Mouse (Mus musculus): ENCODE data around the gene Gm11992. TPM values are rescaled to one million over a fixed set of nuclear protein-coding genes. Genes with fewer than 3 reads are reported as not detected.

Gm11992 gene
- total RNA-seq (2021) = 1 to 10 TPM in 1 of 2 experiments, under 1 TPM in 1; 0.28 to 1.3 TPM
- long read RNA-seq, experiment 1 = 0 reads
- long read RNA-seq, experiment 2 = 0 reads

DNA sequence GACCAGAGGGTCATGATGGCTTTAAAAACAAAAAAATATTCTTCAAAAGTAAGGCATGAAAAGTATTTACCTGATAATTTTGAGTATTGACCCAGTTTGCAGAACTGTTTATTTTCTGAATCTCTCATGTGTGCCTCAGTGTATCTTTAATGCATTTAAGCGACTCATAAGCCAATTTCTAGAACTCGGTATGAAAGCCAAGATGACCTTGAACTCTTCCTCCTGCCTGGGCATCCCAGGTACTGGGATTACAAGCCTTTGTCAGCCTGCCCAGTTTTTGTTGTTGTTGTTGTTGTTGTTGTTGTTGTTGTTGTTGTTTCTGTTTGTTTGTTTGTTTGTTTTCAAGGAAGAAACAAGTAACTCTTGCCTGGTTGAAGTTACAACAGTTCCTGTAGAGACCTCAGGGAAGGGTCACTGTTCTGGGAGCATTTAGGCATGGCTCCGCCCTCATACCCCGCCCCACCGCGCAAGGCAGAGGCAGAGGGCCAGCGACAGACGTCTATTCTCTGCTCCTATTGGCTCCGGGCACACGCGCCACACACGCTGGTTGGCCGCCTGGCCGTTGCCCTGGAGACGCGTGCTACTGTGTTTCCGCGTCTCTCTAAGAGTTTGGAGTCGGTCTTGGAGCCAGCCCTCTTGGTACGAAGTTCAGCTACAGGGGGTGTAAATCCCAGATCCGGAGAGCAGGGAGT, at the start of gene Gm11992:
Gene Gm11992 (plus strand): TSS at position 584 of the 692 bp plus-strand sequence.
- DNase-seq (ENCODE audit: low spot score in 2 of 2) = peak; percentile 68 to 70

GRCm38 (mm10) chr11:9008761-9009160, 39.6 kb upstream of the Gm11992 start:
- no peak for DNase-seq (ENCODE audit: low spot score in 2 of 2)

DNA sequence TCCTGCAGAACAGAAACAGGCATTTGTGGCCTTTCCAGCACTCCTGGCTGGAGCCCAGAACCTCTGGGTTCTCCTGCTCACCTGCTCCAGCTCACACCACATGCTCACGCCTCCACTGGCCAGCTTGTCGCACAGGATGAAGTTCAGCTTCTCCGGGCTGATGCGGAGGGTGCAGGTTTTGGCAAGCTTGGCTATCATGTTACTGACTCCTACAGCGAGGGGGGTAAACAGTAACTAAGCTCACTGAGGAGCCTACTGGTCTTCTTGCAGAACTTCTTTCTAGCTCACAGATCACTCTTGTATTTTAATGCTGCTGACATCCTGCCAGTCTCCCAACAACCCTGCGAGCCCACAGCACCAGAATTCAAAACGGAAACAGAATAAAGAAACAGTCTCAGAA, 38.0 kb upstream of the Gm11992 start:
- no peak for DNase-seq (ENCODE audit: low spot score in 2 of 2)

GRCm38 (mm10) chr11:9010853-9011339, 37.5 kb upstream of the Gm11992 start, which contains the start of gene Hus1:
TSS of gene Hus1 (minus strand) at chr11:9011191.
- peak; percentile 82 to 84 for DNase-seq (ENCODE audit: low spot score in 2 of 2)

- no peak for DNase-seq (ENCODE audit: low spot score in 2 of 2)
Measured at GRCm38 (mm10) chr11:9011348-9011747, 37.0 kb upstream of the Gm11992 start.

DNA sequence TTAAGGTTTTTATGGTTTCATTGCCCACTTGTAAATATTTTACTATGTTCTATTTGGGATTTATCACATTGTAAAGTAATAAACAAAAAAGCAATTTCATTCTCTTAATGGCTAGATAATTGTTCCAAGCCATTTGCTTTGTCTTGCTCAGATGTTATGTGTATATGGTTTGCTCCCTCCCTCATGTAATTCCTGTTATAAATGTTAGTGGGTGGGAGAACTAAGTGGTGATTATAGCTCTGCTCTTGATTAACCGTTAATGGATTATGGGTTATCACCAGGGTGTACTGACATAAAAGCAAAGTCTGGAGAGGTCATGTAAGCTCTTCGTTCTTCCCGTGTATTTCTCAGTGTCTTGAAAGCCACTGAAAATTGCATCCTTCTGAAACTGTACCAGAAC, 33.7 kb upstream of the Gm11992 start:
- no peak for DNase-seq (ENCODE audit: low spot score in 2 of 2)

DNA sequence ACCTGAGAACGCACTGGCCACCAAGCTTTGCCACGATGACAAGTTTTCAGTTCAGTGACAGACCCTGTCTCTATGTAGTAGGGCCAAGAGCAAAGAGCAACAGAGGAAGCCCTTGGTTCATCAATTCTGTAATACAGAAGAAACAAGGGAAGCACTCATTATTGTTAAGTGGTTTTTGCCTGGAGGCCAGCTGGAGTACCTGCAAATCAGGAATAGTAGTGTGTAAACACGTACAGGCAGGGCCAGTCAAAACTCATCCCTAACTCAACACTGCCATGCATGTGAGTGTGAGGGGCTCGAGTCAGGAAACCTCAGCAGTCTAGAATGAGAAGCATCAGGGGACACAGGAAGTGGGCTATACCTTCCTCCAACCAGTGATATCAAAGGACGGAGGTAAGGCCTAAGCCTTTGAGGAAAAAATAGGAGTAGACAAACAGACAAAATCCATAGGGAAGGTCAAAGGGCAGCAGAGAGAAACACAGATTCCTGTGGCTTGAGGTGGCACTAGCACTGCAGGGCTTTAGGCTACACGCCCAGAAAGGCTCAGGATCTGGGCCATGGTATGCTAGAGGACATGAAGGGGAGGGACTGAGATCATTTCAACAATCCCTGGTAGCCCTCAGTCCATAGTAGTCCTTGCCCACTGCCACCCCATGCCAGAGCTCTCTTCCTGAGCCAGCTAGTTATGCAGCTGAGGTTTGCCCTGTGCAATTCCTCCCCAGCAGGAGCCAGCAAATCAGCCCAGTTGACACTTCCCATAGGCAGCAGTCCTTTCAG, 29.7 kb upstream of the Gm11992 start:
- no peak for DNase-seq (ENCODE audit: low spot score in 2 of 2)

- no peak for DNase-seq (ENCODE audit: low spot score in 2 of 2)
Measured at GRCm38 (mm10) chr11:9020207-9020606, 28.2 kb upstream of the Gm11992 start.

- DNase-seq (ENCODE audit: low spot score in 2 of 2) = no peak
Measured at GRCm38 (mm10) chr11:9024782-9025181, 23.6 kb upstream of the Gm11992 start.

- DNase-seq (ENCODE audit: low spot score in 2 of 2) = no peak
Measured at GRCm38 (mm10) chr11:9025211-9025610, 23.2 kb upstream of the Gm11992 start.

GRCm38 (mm10) chr11:9031530-9031929, 16.9 kb upstream of the Gm11992 start:
- DNase-seq (ENCODE audit: low spot score in 2 of 2) = no peak

DNA sequence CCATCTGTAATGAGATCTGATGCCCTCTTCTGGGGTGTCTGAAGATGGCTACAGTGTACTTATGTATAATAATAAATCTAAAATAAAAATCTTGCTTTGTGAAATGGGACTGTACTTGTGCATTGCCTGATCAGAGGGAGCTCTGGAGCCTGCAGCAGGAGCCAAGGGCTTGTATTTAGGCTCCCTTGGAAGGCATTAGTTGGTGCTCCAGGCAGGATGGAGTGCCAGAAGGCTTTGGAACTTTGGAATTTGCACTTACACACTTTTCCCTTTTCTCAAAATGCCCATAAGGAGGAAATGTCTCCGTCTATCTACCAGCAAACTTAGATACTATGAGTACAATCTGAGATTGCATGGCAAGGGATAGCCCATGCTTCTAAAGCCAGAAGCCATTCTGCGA, 1.8 kb upstream of the Gm11992 start:
- no peak for DNase-seq (ENCODE audit: low spot score in 2 of 2)

DNA sequence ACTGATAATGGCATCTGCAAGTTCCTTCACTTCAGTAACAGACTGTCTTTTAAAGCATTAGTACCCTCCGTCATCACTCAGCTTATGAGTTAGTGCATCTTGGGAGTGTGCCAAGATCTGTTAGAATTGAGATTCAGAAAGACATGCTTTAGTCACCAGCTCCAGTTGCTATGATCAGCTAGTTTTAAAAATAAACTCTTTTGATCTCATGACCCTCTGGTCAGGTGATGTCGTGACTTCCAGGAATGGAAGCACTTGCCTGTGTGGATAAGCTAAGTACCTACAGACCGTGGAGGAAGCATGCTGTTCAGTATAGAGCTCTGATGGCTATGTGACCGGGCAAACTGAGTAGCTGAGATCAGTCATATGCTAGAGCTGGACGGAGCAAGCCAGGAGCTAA, 1.4 kb upstream of the Gm11992 start:
- no peak for DNase-seq (ENCODE audit: low spot score in 2 of 2)

- DNase-seq (ENCODE audit: low spot score in 2 of 2) = no peak
Measured at GRCm38 (mm10) chr11:9048703-9049060, 288 bp downstream of the Gm11992 start, which contains the start of gene Sun3. TSS of gene Sun3 (minus strand) at chr11:9048991.

DNA sequence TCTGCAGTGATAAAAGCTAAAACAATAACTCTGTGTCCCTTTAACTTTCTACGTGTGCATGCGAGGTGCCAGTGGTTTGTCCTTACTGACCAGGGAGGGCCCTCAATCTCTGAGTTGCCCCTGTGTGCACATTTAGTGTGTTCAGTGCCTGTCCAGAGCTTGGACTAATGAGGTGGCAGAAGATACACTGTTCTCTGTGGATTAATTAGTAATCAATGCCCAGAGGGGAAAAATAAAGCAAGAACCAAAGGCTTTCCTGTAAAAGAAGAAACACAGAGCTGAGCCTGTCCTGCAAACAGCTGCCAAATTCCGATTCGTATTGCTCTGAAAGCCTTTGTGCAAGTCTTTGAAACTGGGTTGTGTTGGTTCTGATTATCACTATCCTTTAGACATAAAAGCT, 1.8 kb downstream of the Gm11992 start:
- no peak for DNase-seq (ENCODE audit: low spot score in 2 of 2)

- DNase-seq (ENCODE audit: low spot score in 2 of 2) = no peak
Measured at GRCm38 (mm10) chr11:9051895-9052294, 3.5 kb downstream of the Gm11992 start.

DNA sequence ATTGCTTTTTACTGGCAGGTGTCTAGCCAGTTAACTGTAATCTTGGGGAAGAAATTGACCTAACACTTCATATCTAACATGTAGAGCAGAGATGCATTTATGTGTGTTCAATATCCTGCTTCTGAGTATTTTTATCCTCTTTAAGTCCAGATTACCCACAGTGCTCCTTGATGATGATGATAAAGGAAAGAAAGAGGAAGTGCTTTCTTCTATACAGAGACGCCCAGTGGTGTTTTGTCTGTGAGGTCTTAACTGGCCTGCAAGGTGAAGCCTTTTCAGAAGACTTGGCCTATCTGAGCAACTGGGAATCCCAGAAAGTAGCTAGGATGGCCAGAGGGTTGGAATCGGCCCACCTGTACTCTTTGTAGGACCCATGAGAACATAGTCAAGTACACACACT, 8.5 kb downstream of the Gm11992 start:
- DNase-seq (ENCODE audit: low spot score in 2 of 2) = no peak

- no peak for DNase-seq (ENCODE audit: low spot score in 2 of 2)
Measured at GRCm38 (mm10) chr11:9057711-9058110, 9.3 kb downstream of the Gm11992 start.

GRCm38 (mm10) chr11:9060029-9060428, 11.6 kb downstream of the Gm11992 start:
- DNase-seq (ENCODE audit: low spot score in 2 of 2) = no peak

DNA sequence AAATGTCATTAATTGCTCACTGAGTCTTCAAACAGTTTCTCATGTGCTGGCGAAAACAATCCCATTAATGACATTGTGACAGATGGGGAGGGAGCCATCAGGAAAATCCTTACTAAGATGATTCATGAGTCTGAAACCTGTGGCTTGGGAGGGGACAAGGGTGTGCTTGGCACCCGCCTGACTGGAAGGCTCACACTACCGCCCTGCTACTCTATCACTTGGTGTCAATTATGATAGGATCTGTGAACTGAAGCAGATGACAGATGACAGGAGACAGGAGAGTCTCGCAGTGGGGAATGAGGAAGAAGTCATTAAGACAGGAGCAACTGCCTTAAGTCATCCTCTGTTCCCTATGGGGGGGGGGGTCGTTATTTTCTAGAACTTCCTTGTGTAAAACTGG, 12.1 kb downstream of the Gm11992 start:
- no peak for DNase-seq (ENCODE audit: low spot score in 2 of 2)

GRCm38 (mm10) chr11:9076444-9076843, 28.1 kb downstream of the Gm11992 start:
- DNase-seq (ENCODE audit: low spot score in 2 of 2) = no peak

DNA sequence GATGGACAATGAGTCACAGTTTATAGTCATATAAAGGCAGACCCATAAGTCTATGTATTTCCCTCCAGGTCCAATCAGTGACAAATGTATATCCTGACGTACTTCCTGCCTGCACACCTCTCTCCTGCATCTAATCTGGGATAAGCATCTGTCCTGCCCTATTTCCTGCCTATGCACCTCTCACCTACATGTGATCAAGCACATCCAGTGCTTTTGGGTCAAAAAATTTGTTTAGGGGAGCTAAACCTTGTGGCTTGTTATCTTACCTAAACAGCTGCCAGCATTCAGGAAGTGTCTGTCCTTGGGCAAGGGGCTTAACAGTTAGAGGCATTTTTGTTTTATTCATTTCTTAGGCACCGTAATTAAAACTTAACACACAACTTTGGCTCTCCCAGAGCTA, 64.8 kb downstream of the Gm11992 start:
- DNase-seq (ENCODE audit: low spot score in 2 of 2) = no peak
